Mouse (Mus musculus): ENCODE results near the gene Nox3. TPM values are rescaled to one million over a fixed set of nuclear protein-coding genes. Genes with fewer than 3 reads are reported as not detected.

The Nox3 gene
- not detected in 2 replicates for polyA plus RNA-seq (2015; fragmentation: Nextera tagmentation; extraction: Ambion mirVana)

GRCm38 (mm10) chr17:3696161-3696560 lies at the start of gene Nox3:
Gene Nox3 (minus strand): TSS chr17:3696261.
- no peak within 1 kb of the TSS for H3K4me2 ChIP-seq
- H3K4me1 ChIP-seq = no peaks in the 10 kb centered on the region
- WGBS = 84% methylated on average over 9 of the region's 9 CpGs
- no peak within 1 kb of the TSS for H3K9ac ChIP-seq
- H3K27ac ChIP-seq (replicated peaks) = no peak within 1 kb of the TSS
- H3K27me3 ChIP-seq (replicated peaks) = no peaks in the 10 kb centered on the region
- no peak for ATAC-seq (ENCODE audit: extremely low read depth, insufficient number of reproducible peaks, low FRiP score, low TSS enrichment)
- H3K9me3 ChIP-seq = no peaks in the 10 kb centered on the region
- no peak within 1 kb of the TSS for H3K4me3 ChIP-seq
- H3K36me3 ChIP-seq = no peaks in the 10 kb centered on the region

GRCm38 (mm10) chr17:3744402-3744801 lies 48.3 kb upstream of the Nox3 start:
- Histone ChIP-seq H3K4me2 (no peak overlapping the region), H3K4me1 (no peaks in the 10 kb centered on the region)
- WGBS = 65% methylated on average over 2 of the region's 2 CpGs

GRCm38 (mm10) chr17:3736936-3737335 lies 40.9 kb upstream of the Nox3 start:
- H3K4me1 ChIP-seq = no peaks in the 10 kb centered on the region
- no peak overlapping the region for H3K4me3 ChIP-seq
- no peak overlapping the region for H3K4me2 ChIP-seq
- WGBS = 71% methylated on average over 2 of the region's 2 CpGs
- H3K27me3 ChIP-seq (replicated peaks) = no peaks in the 10 kb centered on the region
- H3K9ac ChIP-seq = no peak overlapping the region
- H3K27ac ChIP-seq (replicated peaks) = no peak overlapping the region
- no peaks in the 10 kb centered on the region for H3K9me3 ChIP-seq
- H3K36me3 ChIP-seq = no peaks in the 10 kb centered on the region
- ATAC-seq (ENCODE audit: extremely low read depth, insufficient number of reproducible peaks, low FRiP score, low TSS enrichment) = no peak

More at GRCm38 (mm10) chr17:3744402-3744801, 48.3 kb upstream of the Nox3 start:
- no peak overlapping the region for H3K27ac ChIP-seq (replicated peaks)
- H3K36me3 ChIP-seq = no peaks in the 10 kb centered on the region
- no peak overlapping the region for H3K9ac ChIP-seq
- no peak overlapping the region for H3K4me3 ChIP-seq
- no peaks in the 10 kb centered on the region for H3K27me3 ChIP-seq (replicated peaks)
- H3K9me3 ChIP-seq = no peaks in the 10 kb centered on the region
- no peak for ATAC-seq (ENCODE audit: extremely low read depth, insufficient number of reproducible peaks, low FRiP score, low TSS enrichment)

DNA sequence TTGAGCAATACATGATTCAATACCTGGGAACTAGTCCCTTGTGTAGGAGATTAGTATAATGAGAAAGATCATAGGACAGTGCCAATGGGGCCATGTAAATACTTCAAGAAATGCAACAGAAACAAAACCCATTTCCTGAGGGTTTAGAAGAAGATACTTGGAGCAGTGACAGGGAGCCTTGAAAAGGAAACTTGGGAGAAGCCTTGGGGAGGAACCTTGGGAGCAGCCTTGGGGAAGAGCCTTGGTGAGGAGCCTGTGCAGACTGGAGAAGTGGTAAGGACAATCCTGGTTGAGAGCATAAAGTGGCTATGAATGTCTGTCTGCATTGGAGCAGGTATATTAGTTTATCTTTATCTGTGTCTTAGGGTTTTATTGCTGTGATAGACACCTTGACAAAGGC lies 38.2 kb upstream of the Nox3 start:
- no peak for ATAC-seq (ENCODE audit: extremely low read depth, insufficient number of reproducible peaks, low FRiP score, low TSS enrichment)

DNA sequence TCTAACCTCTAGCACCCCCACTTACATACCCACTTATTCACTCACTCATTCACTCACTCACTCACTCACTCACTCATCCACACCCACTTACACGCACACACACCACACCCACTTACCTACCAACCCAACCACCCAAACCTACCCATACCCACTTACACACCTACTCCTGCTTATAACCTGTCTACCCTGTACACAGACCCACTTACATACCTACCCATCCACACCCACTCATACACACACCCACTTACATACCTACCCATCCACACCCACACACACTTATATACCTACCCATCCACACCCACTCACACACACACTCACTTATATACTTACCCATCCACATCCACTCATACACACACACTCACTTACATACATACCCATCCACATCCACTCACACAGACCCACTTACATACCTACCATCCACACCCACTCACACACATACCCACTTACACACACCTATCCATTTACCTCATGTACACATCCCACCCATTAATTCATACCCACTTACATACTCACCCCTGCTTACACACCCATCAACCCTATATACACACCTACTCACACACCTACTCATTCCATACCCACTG lies 9.4 kb upstream of the Nox3 start:
- H3K4me3 ChIP-seq = no peak overlapping the region
- H3K4me2 ChIP-seq = no peak overlapping the region
- H3K27me3 ChIP-seq (replicated peaks) = no peaks in the 10 kb centered on the region
- H3K36me3 ChIP-seq = no peaks in the 10 kb centered on the region
- H3K27ac ChIP-seq (replicated peaks) = no peak overlapping the region
- no peak; the same call in 1 of the 2 replicates for ATAC-seq (ENCODE audit: extremely low read depth, insufficient number of reproducible peaks, low FRiP score, low TSS enrichment)
- H3K9me3 ChIP-seq = no peaks in the 10 kb centered on the region
- no peak overlapping the region for H3K9ac ChIP-seq
- 83% methylated on average over 1 of the region's 1 CpGs for WGBS
- no peaks in the 10 kb centered on the region for H3K4me1 ChIP-seq

More for the DNA sequence above, 38.2 kb upstream of the Nox3 start:
- Histone ChIP-seq H3K9me3 (no peaks in the 10 kb centered on the region), H3K4me3 (no peak overlapping the region), H3K27ac (replicated peaks) (no peak overlapping the region), H3K9ac (no peak overlapping the region), H3K4me1 (no peaks in the 10 kb centered on the region), H3K27me3 (replicated peaks) (no peaks in the 10 kb centered on the region), H3K4me2 (no peak overlapping the region), H3K36me3 (no peaks in the 10 kb centered on the region)

- Histone ChIP-seq H3K27me3 (replicated peaks) (no peaks in the 10 kb centered on the region), H3K9me3 (no peaks in the 10 kb centered on the region), H3K4me3 (no peak overlapping the region), H3K27ac (replicated peaks) (no peak overlapping the region), H3K36me3 (no peaks in the 10 kb centered on the region), H3K9ac (no peak overlapping the region), H3K4me2 (no peak overlapping the region), H3K4me1 (no peaks in the 10 kb centered on the region)
- WGBS = 61% methylated on average over 3 of the region's 3 CpGs
- no peak for ATAC-seq (ENCODE audit: extremely low read depth, insufficient number of reproducible peaks, low FRiP score, low TSS enrichment)
Observed at GRCm38 (mm10) chr17:3702320-3702719, 6.3 kb upstream of the Nox3 start.

- no peak overlapping the region for H3K4me2 ChIP-seq
- ATAC-seq (ENCODE audit: extremely low read depth, insufficient number of reproducible peaks, low FRiP score, low TSS enrichment) = no peak
- no peak overlapping the region for H3K27ac ChIP-seq (replicated peaks)
- no peaks in the 10 kb centered on the region for H3K27me3 ChIP-seq (replicated peaks)
- no peaks in the 10 kb centered on the region for H3K9me3 ChIP-seq
- no peaks in the 10 kb centered on the region for H3K4me1 ChIP-seq
- WGBS = 63% methylated on average over 8 of the region's 8 CpGs
- no peaks in the 10 kb centered on the region for H3K36me3 ChIP-seq
- H3K4me3 ChIP-seq = no peak overlapping the region
- H3K9ac ChIP-seq = no peak overlapping the region
Observed at GRCm38 (mm10) chr17:3692817-3693216, 3.2 kb downstream of the Nox3 start.

- Histone ChIP-seq H3K9ac (no peak overlapping the region), H3K27ac (replicated peaks) (no peak overlapping the region), H3K4me3 (no peak overlapping the region), H3K27me3 (replicated peaks) (no peaks in the 10 kb centered on the region), H3K9me3 (no peaks in the 10 kb centered on the region), H3K36me3 (no peaks in the 10 kb centered on the region), H3K4me2 (no peak overlapping the region), H3K4me1 (no peaks in the 10 kb centered on the region)
- no peak for ATAC-seq (ENCODE audit: extremely low read depth, insufficient number of reproducible peaks, low FRiP score, low TSS enrichment)
- WGBS = 58% methylated on average over 8 of the region's 8 CpGs
Observed at GRCm38 (mm10) chr17:3690499-3691258, 5.4 kb downstream of the Nox3 start.

- H3K4me2 ChIP-seq = no peak overlapping the region
- no peaks in the 10 kb centered on the region for H3K4me1 ChIP-seq
- no peaks in the 10 kb centered on the region for H3K36me3 ChIP-seq
- no peaks in the 10 kb centered on the region for H3K9me3 ChIP-seq
- H3K27ac ChIP-seq (replicated peaks) = no peak overlapping the region
- WGBS = 60% methylated on average over 3 of the region's 3 CpGs
- H3K9ac ChIP-seq = no peak overlapping the region
- no peaks in the 10 kb centered on the region for H3K27me3 ChIP-seq (replicated peaks)
- ATAC-seq (ENCODE audit: extremely low read depth, insufficient number of reproducible peaks, low FRiP score, low TSS enrichment) = no peak
- H3K4me3 ChIP-seq = no peak overlapping the region
Observed at GRCm38 (mm10) chr17:3683662-3684061, 12.4 kb downstream of the Nox3 start.

GRCm38 (mm10) chr17:3669226-3669625 lies 26.8 kb downstream of the Nox3 start:
- ATAC-seq (ENCODE audit: extremely low read depth, insufficient number of reproducible peaks, low FRiP score, low TSS enrichment) = no peak
- H3K9me3 ChIP-seq = no peaks in the 10 kb centered on the region
- WGBS = 71% methylated on average over 4 of the region's 4 CpGs

GRCm38 (mm10) chr17:3667287-3667686 lies 28.8 kb downstream of the Nox3 start:
- H3K36me3 ChIP-seq = no peaks in the 10 kb centered on the region
- no peak overlapping the region for H3K27ac ChIP-seq (replicated peaks)
- no peak overlapping the region for H3K9ac ChIP-seq
- no peaks in the 10 kb centered on the region for H3K27me3 ChIP-seq (replicated peaks)
- ATAC-seq (ENCODE audit: extremely low read depth, insufficient number of reproducible peaks, low FRiP score, low TSS enrichment) = no peak
- H3K4me1 ChIP-seq = no peaks in the 10 kb centered on the region
- H3K4me2 ChIP-seq = no peak overlapping the region
- no peak overlapping the region for H3K4me3 ChIP-seq
- 78% methylated on average over 4 of the region's 4 CpGs for WGBS
- H3K9me3 ChIP-seq = no peaks in the 10 kb centered on the region

More at GRCm38 (mm10) chr17:3669226-3669625, 26.8 kb downstream of the Nox3 start:
- H3K4me1 ChIP-seq = no peaks in the 10 kb centered on the region
- H3K27me3 ChIP-seq (replicated peaks) = no peaks in the 10 kb centered on the region
- no peaks in the 10 kb centered on the region for H3K36me3 ChIP-seq
- no peak overlapping the region for H3K4me2 ChIP-seq
- no peak overlapping the region for H3K27ac ChIP-seq (replicated peaks)
- no peak overlapping the region for H3K9ac ChIP-seq
- H3K4me3 ChIP-seq = no peak overlapping the region

- Histone ChIP-seq H3K4me3 (no peak overlapping the region), H3K9me3 (no peaks in the 10 kb centered on the region), H3K9ac (no peak overlapping the region), H3K27me3 (replicated peaks) (no peaks in the 10 kb centered on the region), H3K36me3 (no peaks in the 10 kb centered on the region), H3K4me1 (no peaks in the 10 kb centered on the region), H3K27ac (replicated peaks) (no peak overlapping the region), H3K4me2 (no peak overlapping the region)
- WGBS = 71% methylated on average over 4 of the region's 4 CpGs
- ATAC-seq (ENCODE audit: extremely low read depth, insufficient number of reproducible peaks, low FRiP score, low TSS enrichment) = no peak
Observed at GRCm38 (mm10) chr17:3665321-3665720, 30.7 kb downstream of the Nox3 start.

Data from heart, embryonic 13.5 days (tissue).